Mouse (Mus musculus) olfactory bulb, adult 2 months (tissue): ENCODE measurements around the gene Igsf23.

Source experiments
- CTCF ChIP-seq: fragments of 200-500 bp; IDR thresholded peaks from 2 replicates; pipeline ENCODE4 v1.5.1; 2012; ENCODE audit warnings: low read depth, mild to moderate bottlenecking, low read length, moderate library complexity; ENCODE audit not compliant: insufficient read depth
- POLR2A ChIP-seq: fragments of 200-500 bp; IDR thresholded peaks from 2 replicates; pipeline ENCODE4 v1.6.1; 2012; ENCODE audit warnings: mild to moderate bottlenecking, low read depth, low read length, moderate library complexity; ENCODE audit not compliant: insufficient read depth

DNA sequence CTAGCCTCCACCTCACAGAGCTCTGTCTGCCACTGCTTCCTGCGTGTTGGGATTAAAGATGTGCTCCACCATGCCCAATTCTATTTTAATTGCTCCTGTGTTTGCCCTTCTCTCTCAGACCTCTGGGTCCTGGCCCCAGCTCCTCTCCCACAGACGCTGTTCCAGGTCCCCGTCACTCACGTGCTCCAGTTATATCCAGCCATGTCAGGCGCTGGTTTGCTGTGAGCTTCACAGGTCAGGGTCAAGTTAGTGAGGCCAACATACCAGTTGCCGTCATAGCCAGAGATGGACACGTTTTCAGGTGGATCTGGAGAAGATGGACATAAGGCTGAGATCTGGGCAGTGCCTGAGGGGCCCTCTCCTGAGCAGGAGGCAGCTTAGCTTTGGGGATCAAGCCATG is 36.0 kb downstream of the Igsf23 start:
- no peak for TF ChIP-seq POLR2A
- no peak for TF ChIP-seq CTCF
